Mouse (Mus musculus) layer of hippocampus, adult 8-10 months (tissue): Measurements from ENCODE around the gene Pacs2. TPM values are rescaled to one million over a fixed set of nuclear protein-coding genes. Genes with fewer than 3 reads are reported as not detected.

Source experiments
- DNase-seq, 2 experiments: peaks; one replicate each; pipeline ENCODE4 v3.0.0; 2022; ENCODE audit warnings: low spot score in 2 of 2
- total RNA-seq, 4 experiments: library from RNA; stranded (reverse); gene quantifications; 2 replicates each; pipeline ENCODE4 v1.2.4; 2022

The Pacs2 gene
- total RNA-seq, 4 experiments from 2014 or later: 89.5 to 110 (median 108) TPM

- peak; percentile 82 to 84 for DNase-seq
Measured at GRCm38 (mm10) chr12:113075063-113075454, 60.8 kb downstream of the Pacs2 start.

GRCm38 (mm10) chr12:113075486-113075885 lies 61.2 kb downstream of the Pacs2 start:
- DNase-seq: no peak

DNA sequence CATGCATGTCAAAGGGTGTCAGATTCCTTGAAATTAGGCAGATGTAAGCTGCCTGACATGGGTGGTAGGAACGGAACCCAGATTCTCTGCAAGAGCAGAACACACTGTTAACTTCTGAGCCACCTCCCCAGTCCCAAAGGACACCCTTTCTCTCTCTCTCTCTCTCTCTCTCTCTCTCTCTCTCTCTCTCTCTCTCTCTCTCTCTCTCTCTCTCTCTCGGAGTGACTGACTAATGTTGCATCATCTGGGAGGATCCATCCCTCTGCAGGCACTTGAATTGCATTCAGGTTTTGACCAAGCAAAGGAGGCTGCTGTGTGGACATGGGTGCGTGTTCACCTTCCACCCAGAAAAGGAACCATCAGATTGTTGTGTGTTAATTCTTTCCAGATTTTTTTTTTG lies 73.0 kb downstream of the Pacs2 start:
- no peak for DNase-seq

GRCm38 (mm10) chr12:113088026-113088425 lies 73.7 kb downstream of the Pacs2 start:
- DNase-seq: no peak

GRCm38 (mm10) chr12:113089107-113089506 lies 74.8 kb downstream of the Pacs2 start:
- no peak for DNase-seq

DNA sequence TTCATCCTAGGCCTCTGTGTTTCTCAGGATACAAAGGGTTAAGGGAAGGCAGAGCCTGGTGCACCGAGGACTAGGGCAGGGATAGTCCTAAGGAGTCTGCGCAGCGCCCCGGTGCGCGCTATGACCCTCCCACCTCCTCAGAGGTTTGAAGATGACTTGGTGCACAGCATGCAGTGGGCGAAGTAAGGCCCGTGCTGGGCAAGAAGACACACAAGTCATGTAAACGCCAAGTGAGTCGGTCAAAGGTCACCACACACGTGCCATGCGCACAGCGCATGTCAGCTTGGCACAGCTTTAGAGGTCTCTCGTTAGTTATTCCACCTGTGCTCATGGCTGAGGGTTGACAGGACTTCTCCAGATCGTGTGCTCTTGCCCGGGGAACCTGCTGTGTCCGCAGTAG lies 75.7 kb downstream of the Pacs2 start:
- DNase-seq: no peak

DNA sequence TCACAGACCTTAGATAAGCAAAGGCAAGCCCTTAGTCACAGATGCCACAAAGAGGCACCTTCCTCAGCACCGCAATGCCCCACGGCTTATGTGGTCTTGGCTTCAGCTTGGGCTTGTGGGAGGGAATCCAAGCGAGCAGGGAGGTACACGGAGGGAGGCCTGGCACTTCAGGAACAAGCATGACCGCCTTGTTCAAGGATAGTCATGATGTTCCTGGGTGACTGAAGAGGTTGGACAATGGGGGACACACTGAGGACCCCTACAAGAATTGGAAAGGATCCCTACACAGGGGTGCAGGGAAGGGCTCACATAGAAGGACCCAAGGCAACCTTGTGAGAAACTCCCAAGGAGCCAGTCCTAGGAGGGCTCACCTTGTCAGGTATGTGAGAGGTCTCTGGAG lies 82.7 kb downstream of the Pacs2 start:
- no peak for DNase-seq

DNA sequence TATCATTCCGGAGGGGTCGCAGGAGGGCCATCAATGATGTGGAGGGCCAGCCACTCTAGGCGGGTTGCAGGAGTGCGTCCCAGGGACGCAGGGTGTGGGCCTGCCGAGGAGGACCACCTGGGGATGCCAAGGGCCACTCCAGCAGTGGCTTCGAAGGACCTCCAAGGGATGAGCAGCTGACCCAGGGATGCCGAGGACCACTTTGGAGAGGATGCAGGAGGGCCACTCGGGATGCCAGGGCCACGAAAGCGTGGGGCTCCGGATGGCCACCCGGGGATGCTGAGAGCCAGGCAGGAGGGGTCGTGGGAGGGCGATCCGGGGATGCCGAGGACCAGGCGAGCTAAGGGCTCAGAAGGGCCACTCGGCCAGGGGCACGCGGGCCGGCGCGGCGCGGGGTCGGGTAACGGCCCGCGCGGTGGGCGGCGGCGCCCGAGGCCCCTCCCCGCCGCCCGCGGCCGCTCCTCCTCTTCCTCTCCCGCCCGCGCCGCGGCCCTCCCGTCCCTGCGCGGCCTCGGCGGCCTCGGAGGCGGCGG lies 83.5 kb downstream of the Pacs2 start, which contains the start of gene Mta1:
Gene Mta1 (plus strand): TSS at position 530 of the 533 bp plus-strand sequence.
- no peak for DNase-seq

GRCm38 (mm10) chr12:113098530-113099151 lies 84.3 kb downstream of the Pacs2 start:
- DNase-seq: no peak

DNA sequence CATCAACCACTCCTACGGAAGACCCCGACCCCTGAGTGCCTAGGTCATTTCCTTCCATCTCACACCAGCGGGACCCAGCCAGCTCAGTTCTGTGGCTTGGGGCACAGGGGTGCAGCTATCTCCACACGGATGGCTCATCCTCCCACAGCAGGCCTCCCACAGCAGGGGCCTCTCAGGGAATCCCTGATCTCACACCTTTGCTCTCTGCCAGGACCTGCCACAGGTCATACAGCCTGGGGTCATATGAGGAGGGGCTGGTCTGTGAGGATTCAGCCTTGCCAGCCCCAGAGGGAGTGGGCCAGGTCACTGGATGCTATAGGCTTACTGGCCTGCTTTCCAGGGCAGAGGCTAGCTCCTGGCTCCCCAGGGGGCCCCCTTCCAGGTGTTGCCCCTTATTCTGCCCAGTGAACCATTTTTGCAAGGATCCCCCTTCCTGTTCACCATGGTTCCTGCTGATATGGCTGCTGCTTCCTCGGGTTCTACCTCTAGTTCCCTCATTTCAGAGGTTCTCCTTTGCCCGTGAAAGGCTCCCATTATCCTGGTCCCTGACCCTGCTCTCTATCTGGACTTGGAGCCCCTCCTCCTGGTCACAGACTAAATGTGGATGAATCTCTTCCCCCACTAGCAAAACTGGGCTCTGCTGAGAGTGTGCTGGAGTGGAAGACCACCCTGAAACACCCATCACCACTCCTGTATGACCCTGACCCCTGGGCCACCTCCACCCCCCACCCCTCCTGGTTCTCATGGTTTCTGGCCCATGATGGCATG lies 85.3 kb downstream of the Pacs2 start:
- no peak for DNase-seq

GRCm38 (mm10) chr12:113100448-113101076 lies 86.3 kb downstream of the Pacs2 start:
- DNase-seq: no peak

DNA sequence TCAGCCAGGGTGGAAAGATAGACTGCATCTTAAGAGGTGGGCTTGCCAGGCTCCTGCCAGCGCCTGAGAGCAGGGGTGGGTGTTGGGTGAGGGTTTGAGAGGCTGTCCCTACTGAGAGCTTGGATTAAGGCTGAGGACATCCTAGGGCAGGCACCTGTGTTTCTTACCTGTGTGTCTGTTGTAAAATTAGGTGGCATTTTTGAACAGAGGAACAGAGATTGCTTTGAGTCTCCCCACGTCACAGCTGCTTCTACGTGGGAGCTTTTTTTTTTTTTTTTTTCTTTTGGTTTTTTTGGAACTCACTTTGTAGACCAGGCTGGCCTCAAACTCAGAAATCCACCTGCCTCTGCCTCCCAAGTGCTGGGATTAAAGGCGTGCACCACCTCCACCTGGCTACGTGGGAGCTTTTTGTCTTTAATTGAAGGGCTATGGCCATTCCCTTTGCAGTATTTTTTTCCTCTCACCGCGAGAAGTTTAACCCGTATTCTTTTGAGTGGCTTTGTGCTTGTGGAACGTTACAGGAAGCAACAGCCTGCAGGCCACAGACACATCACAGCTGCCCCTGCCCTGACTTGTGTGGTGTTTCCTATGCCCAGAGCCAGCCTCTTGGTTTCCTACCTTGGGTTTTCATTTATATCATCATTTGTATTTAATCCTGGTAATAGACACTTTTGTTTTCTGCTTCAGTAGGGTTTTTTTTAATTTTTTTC lies 87.1 kb downstream of the Pacs2 start:
- DNase-seq: no peak

GRCm38 (mm10) chr12:113102461-113102860 lies 88.2 kb downstream of the Pacs2 start:
- DNase-seq: peak in 1 of 2 experiments; percentile 56

GRCm38 (mm10) chr12:113103846-113104451 lies 89.6 kb downstream of the Pacs2 start:
- DNase-seq: no peak

DNA sequence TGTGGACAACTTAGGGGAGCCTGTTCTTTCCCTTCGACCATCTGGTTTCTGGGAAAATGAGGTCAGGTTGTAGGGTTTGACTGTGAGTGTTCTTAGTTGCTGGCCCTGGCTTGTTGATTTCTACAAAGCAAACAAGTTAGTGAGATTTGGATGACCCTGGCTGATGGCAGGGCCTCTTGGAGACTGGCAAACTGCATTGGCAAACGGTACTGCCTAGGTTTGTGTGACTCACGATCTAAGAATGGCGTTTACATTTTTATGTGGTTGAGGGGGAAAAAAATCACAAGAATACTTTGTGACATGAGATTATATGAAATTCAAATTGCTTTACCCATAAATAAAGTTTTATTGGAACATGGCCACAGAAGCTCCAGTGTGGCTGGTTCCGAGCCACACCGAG lies 92.1 kb downstream of the Pacs2 start:
- DNase-seq: no peak

DNA sequence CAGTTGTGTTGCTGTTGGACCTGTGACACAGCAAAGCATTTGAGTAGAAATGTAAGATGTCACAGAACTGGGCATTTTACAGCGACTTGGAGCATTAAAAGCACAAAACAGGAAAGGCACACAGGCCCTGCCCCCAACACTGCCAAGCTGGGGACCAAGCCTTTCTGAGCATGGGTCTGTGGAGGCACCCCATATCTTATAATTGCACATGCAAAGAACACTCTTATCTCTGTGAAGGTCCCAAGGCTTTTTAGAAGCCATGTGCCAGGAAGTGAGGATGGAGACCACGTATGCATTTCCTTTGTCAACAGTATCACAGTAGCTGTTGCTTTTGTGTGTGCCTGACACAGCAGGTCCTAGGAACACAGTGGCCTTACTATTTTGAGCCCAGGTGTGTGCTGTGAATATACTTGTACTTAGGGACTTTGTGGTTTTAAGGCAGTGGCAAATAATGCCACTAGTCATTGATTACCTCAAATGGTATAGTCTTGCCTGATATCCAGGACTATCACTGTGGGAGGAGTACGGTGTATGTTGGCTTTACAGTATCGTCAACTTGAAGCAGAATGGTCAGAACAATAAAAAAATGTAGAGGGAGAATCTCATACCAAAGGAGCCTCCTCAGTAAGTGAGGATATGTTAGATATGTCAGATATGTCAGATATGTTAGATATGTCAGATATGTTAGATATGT lies 93.3 kb downstream of the Pacs2 start:
- DNase-seq: no peak

DNA sequence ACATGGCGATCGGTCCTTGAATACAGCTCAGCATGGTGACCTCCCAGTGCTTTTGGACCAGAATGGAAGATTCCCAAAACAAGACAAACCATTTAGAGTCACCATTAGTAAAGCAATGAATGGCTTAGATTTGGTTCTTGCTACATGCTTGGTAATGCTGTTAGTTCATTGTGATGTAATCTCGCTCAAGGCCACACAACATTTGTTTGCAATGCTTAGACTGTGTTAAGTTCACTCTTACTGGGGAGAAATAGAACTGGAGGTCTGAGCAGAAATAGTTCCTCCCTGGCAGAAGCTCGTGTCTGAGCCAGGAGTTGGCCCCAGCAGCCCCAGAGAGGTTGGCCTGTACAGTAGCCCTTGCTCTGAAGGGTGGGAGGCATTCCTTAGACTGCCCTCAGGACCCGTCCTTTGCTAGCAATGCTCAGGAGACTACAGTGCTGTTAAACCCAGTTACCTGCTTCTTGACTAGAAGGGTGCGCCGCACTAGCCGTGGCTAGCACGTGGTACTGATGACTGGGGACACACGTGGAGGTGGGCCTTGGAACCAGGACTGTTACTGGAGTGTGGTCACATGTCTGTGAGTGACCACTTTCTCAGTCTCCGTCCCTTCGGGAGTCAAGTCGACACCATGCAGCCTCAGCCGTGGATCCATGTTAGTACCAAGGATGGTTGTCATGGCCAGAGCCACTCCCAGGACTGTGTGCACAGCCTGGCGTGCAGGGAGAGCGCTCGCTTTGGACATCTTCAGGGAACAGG lies 94.4 kb downstream of the Pacs2 start:
- no peak for DNase-seq

DNA sequence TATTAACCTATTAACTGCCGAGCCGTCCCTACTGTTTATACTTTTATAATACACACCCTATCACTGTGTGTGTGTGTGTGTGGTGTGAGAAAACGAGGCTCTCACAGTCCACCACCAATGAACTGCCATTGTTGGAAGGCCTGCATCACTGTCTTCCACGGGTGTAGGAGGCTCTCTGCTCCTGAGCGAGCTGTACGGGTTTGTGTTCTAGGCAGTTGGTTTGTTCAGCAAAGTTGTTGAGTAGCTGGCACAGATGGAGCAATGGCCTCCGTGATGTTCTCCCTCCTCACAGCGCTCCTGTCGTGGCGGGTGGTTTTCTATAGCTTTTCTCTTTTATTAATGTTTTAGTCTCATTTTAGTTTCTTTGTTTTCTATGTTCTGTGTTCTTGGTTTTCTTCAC lies 95.5 kb downstream of the Pacs2 start:
- peak in 1 of 2 experiments; percentile 46 for DNase-seq

- DNase-seq: no peak
Measured at GRCm38 (mm10) chr12:113114141-113114540, 99.8 kb downstream of the Pacs2 start.
